Mouse (Mus musculus) midbrain, embryonic 14.5 days (tissue): ENCODE results near the gene Cyth1. TPM values are rescaled to one million over a fixed set of nuclear protein-coding genes. Genes with fewer than 3 reads are reported as not detected.
A peak's percentile ranks its signal among the peaks of the same experiment; 100 is the strongest.

Experiments used
- ATAC-seq: fragments of 200-750 bp; cut with Nextera tagmentation; 2 replicates; pipeline ENCODE4 v1.8.0; 2017; ENCODE audit warnings: moderate number of reproducible peaks, moderate library complexity; ENCODE audit not compliant: low FRiP score, low TSS enrichment
- DNase-seq: peaks from one replicate; pipeline ENCODE4 v3.0.0-alpha.2; 2015
- H3K27ac ChIP-seq: fragments of 300-500 bp; sonication (generic); replicated peaks from 2 replicates; pipeline ENCODE4 v1.5.1; 2014; ENCODE audit warnings: mild to moderate bottlenecking, low read depth, low read length, moderate library complexity
- H3K27me3 ChIP-seq: fragments of 300-500 bp; sonication (generic); 2 replicates; pipeline ENCODE4 v1.6.1; 2014; ENCODE audit warnings: low read length, control low read depth, mixed read lengths; ENCODE audit not compliant: control insufficient read depth, insufficient read depth
- H3K36me3 ChIP-seq: fragments of 300-500 bp; sonication (generic); 2 replicates; pipeline ENCODE4 v1.6.1; 2014; ENCODE audit warnings: low read length, control low read depth; ENCODE audit not compliant: control insufficient read depth, insufficient read depth
- H3K4me1 ChIP-seq: fragments of 300-500 bp; sonication (generic); 2 replicates; pipeline ENCODE4 v1.6.1; 2014; ENCODE audit warnings: mild to moderate bottlenecking, antibody characterized with exemption, low read length, control low read depth; ENCODE audit not compliant: control insufficient read depth, insufficient read depth
- H3K4me2 ChIP-seq: fragments of 300-500 bp; sonication (generic); 2 replicates; pipeline ENCODE4 v1.6.1; 2014; ENCODE audit warnings: mild to moderate bottlenecking, low read length, moderate library complexity
- H3K4me3 ChIP-seq: fragments of 300-500 bp; sonication (generic); replicated peaks from 2 replicates; pipeline ENCODE4 v1.5.1; 2014; ENCODE audit warnings: low read depth, low read length
- H3K9ac ChIP-seq: fragments of 300-500 bp; sonication (generic); replicated peaks from 2 replicates; pipeline ENCODE4 v1.6.1; 2014; ENCODE audit warnings: mild to moderate bottlenecking, low read length, moderate library complexity
- H3K9me3 ChIP-seq: fragments of 300-500 bp; sonication (generic); 2 replicates; pipeline ENCODE4 v1.6.1; 2016; ENCODE audit warnings: low read length, control low read depth, mixed read lengths; ENCODE audit not compliant: control insufficient read depth
- WGBS: fragments of 180-500 bp; shearing (Covaris S2); extraction: QIAGEN DNeasy Blood & Tissue Kit; methylation state at CpG from one replicate; pipeline ENCODE4 v1.1.7; 2014; 5-methylcytosine and 5-hydroxymethylcytosine counted together
- polyA plus RNA-seq: library from polyadenylated mRNA; unstranded; fragments of >200 nt; fragmentation: Nextera tagmentation; extraction: Ambion mirVana; gene quantifications from 2 replicates; pipeline ENCODE4 v1.2.1, GENCODE M21; 2014

Cyth1 gene
- polyA plus RNA-seq, 1 experiment from 2014 or later = 23.3 TPM

DNA sequence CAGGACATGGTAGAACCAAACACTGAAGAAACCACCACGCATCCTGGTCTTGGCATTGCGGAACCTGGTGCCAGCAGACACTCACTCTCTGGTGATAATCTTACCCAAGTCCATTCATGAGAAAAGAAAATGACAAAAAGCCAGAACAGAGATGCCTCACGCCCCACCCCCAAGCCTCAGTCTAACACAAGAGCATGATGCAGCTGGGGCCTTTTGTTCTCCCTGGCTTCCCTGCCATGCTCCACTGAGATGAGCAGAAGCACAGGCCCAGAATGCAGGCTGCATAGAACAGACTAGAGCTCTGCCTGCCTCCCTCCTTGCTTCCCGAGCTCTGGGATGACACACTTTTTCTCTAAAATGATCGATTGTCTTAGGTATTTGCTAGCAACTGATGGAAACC, 14.8 kb upstream of the Cyth1 start:
- H3K4me2 ChIP-seq = no peak overlapping the region
- no peak for DNase-seq
- no peak overlapping the region for H3K4me3 ChIP-seq
- peaks cover 98% of the 10 kb centered on the region for H3K36me3 ChIP-seq
- no peak overlapping the region for H3K9ac ChIP-seq
- no peak for ATAC-seq
- WGBS = 84% methylated on average over 5 of the region's 5 CpGs
- H3K9me3 ChIP-seq = no peaks in the 10 kb centered on the region
- H3K27ac ChIP-seq = no peak overlapping the region
- H3K4me1 ChIP-seq = no peaks in the 10 kb centered on the region
- H3K27me3 ChIP-seq = no peaks in the 10 kb centered on the region

DNA sequence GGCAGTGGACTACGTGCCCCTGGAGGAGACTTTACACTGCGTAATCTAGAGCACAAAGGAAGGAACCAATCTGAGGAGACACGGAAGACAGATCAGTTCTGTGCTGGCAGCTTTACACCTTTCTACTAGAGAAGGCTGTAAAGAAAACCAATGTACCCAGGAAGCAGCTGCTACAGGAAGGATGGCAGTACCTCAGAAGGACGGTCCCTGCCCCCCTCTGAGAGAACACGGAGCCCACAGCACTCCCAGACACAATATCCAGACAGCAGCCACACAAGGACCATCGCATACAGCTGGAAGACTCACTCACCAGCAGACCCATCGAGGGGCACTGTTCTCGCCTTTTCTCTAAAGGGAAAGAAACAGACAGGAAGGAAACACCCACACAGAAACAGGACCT, 11.7 kb upstream of the Cyth1 start:
- Histone ChIP-seq H3K27ac (no peak overlapping the region), H3K27me3 (no peaks in the 10 kb centered on the region), H3K4me2 (no peak overlapping the region), H3K36me3 (peaks cover 82% of the 10 kb centered on the region), H3K4me3 (no peak overlapping the region), H3K9me3 (no peaks in the 10 kb centered on the region), H3K4me1 (no peaks in the 10 kb centered on the region), H3K9ac (no peak overlapping the region)
- DNase-seq (no peak), ATAC-seq (no peak)
- 90% methylated on average over 8 of the region's 8 CpGs for WGBS

DNA sequence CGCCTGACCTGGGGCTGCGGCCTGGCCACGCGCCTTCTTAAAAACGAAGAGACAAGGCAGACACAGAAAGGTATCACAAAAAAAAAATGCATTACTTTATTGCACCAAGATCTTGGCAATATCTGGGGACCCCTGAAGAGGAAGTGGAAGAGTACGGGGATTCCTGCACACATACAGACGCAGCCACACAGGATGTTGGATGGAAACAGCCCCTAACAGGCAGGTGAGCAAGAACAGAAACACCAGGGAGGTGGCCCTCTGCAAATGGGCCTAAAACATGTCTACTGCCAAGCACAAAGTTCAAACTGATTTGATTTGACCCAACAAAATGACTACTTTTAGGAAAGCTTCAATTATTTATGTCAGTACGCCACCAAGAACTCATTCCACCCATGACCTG, 11.2 kb upstream of the Cyth1 start:
- Histone ChIP-seq H3K4me3 (no peak overlapping the region), H3K4me1 (no peaks in the 10 kb centered on the region), H3K9me3 (no peaks in the 10 kb centered on the region), H3K9ac (no peak overlapping the region), H3K4me2 (no peak overlapping the region), H3K27ac (no peak overlapping the region), H3K27me3 (no peaks in the 10 kb centered on the region), H3K36me3 (peaks cover 77% of the 10 kb centered on the region)
- ATAC-seq = no peak
- DNase-seq = no peak
- WGBS = 98% methylated on average over 8 of the region's 8 CpGs

GRCm38 (mm10) chr11:118256371-118256770, 8.0 kb upstream of the Cyth1 start:
- Histone ChIP-seq H3K4me3 (no peak overlapping the region), H3K36me3 (peaks cover 45% of the 10 kb centered on the region), H3K9me3 (no peaks in the 10 kb centered on the region), H3K4me1 (0 out of 2 replicates have a peak, but pooled peaks cover 3% of the 10 kb centered on the region), H3K27ac (no peak overlapping the region), H3K9ac (no peak overlapping the region), H3K27me3 (no peaks in the 10 kb centered on the region), H3K4me2 (no peak overlapping the region)
- 95% methylated on average over 7 of the region's 7 CpGs for WGBS
- DNase-seq (no peak), ATAC-seq (no peak)

DNA sequence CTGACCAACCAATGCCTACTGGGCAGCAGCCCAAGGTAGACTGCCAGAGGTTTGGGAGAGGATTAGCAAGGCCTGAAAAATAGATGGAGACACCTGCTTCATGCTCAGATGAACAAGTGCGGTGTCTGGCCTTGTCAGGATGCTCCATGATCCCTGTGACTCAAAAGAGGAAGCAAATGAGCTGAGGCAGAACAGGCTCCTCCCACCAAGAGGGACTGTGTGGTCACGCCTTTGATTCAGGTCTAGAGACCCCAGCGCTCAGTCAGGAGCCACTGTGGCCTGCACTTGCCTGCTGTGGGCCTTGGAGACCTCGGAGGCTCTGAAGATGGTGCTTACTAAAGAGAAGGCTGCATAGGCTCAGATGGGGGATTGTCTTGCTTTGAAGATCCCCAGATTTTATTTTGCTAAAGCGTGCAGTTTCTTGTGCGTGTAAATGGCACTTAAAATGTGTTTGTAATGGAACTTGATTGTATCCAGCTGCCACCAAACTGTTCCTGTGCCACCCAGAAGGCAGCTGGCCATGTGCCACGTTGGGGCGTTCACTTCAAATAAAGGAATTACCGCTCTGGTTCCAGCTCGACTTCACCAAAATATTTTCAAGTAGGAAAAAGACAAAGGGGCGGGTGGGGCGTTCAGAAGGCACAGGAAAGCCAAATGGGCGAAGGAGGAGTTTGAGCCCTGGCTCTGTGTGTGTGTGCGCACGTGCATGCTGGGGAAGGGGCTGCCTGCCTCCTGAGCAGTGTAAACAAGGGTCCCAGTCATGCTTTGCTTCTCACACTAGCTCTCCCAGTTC, 6.0 kb upstream of the Cyth1 start:
- DNase-seq (peak; percentile 64), ATAC-seq (no peak)
- H3K27ac ChIP-seq = peak overlapping the region; percentile 70
- peaks cover 26% of the 10 kb centered on the region for H3K36me3 ChIP-seq
- H3K9ac ChIP-seq = no peak overlapping the region
- no peak overlapping the region for H3K4me2 ChIP-seq
- no peaks in the 10 kb centered on the region for H3K9me3 ChIP-seq
- H3K4me3 ChIP-seq = no peak overlapping the region
- H3K4me1 ChIP-seq = 0 out of 2 replicates have a peak, but pooled peaks cover 3% of the 10 kb centered on the region
- WGBS = 48% methylated on average over 15 of the region's 15 CpGs
- H3K27me3 ChIP-seq = no peaks in the 10 kb centered on the region

- Histone ChIP-seq H3K9me3 (no peaks in the 10 kb centered on the region), H3K27me3 (no peaks in the 10 kb centered on the region), H3K4me2 (no peak overlapping the region), H3K27ac (peak overlapping the region; percentile 70; the same call in 1 of the 2 replicates), H3K4me1 (0 out of 2 replicates have a peak, but pooled peaks cover 6% of the 10 kb centered on the region), H3K36me3 (peaks cover 18% of the 10 kb centered on the region), H3K9ac (no peak overlapping the region), H3K4me3 (no peak overlapping the region)
- ATAC-seq (no peak), DNase-seq (no peak)
- 86% methylated on average over 7 of the region's 7 CpGs for WGBS
Measured at GRCm38 (mm10) chr11:118253447-118254158, 5.2 kb upstream of the Cyth1 start.

DNA sequence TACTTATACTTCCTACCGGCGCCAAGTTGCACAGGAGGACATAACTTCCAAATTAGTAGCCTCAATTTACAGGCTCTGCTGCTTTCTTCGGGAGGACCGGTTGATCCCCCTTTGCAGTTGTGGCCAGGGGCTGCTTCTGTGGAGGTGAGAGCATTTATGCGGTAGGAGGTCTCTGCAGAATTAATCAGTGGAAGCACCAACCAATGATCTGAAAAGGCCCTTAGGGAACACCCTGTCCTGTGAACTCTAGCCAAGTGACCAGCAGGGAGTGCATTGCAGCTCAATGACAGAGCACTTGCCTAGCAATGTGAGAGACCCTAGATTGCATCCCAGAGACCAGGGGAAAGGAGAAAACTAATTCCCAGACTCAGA, 606 bp upstream of the Cyth1 start:
- no peaks in the 10 kb centered on the region for H3K27me3 ChIP-seq
- no peaks in the 10 kb centered on the region for H3K9me3 ChIP-seq
- peak overlapping the region; percentile 57 for H3K27ac ChIP-seq
- no peak for DNase-seq
- WGBS = 0% methylated on average over 5 of the region's 5 CpGs
- H3K4me2 ChIP-seq = peak overlapping the region; percentile 92
- peaks cover 17% of the 10 kb centered on the region for H3K4me1 ChIP-seq
- peak; percentile 7; the same call in 1 of the 2 replicates for ATAC-seq
- H3K4me3 ChIP-seq = peak overlapping the region; percentile 85
- H3K36me3 ChIP-seq = no peaks in the 10 kb centered on the region
- 0 out of 2 replicates have a peak overlapping the region, but pooled peaks have one; percentile 36 for H3K9ac ChIP-seq

GRCm38 (mm10) chr11:118247359-118248095, 865 bp downstream of the Cyth1 start:
- Histone ChIP-seq H3K9ac (peak overlapping the region; percentile 79), H3K9me3 (no peaks in the 10 kb centered on the region), H3K4me3 (peak overlapping the region; percentile 85), H3K27ac (0 out of 2 replicates have a peak overlapping the region, but pooled peaks have one; percentile 32), H3K36me3 (no peaks in the 10 kb centered on the region), H3K27me3 (no peaks in the 10 kb centered on the region), H3K4me2 (peak overlapping the region; percentile 92), H3K4me1 (peaks cover 17% of the 10 kb centered on the region)
- 2% methylated on average over 43 of the region's 43 CpGs for WGBS
- DNase-seq (peak; percentile 61), ATAC-seq (peak; percentile 3; the same call in 1 of the 2 replicates)
